Mouse (Mus musculus) midbrain, embryonic 15.5 days (tissue): ENCODE measurements at regions not wholly inside any gene's neighbourhood (a gene's known extent, or its start where the extent isn't known, plus 50 kb on each side); places are given as distances from the start of the nearest gene placed in this dataset.

Source experiments
- ATAC-seq: fragments of 200-750 bp; cut with Nextera tagmentation; replicated peaks from 2 replicates; pipeline ENCODE4 v1.8.0; 2017; ENCODE audit warnings: moderate TSS enrichment
- H3K27ac ChIP-seq: fragments of 300-500 bp; sonication (generic); 2 replicates; pipeline ENCODE4 v1.5.1; 2015; ENCODE audit warnings: mild to moderate bottlenecking, inconsistent platforms
- H3K27me3 ChIP-seq: fragments of 300-500 bp; sonication (generic); replicated peaks from 2 replicates; pipeline ENCODE4 v1.6.1; 2015; ENCODE audit warnings: inconsistent platforms
- H3K36me3 ChIP-seq: fragments of 300-500 bp; sonication (generic); replicated peaks from 2 replicates; pipeline ENCODE4 v1.6.1; 2015; ENCODE audit warnings: inconsistent platforms
- H3K4me1 ChIP-seq: fragments of 300-500 bp; sonication (generic); 2 replicates; pipeline ENCODE4 v1.6.1; 2015; ENCODE audit warnings: inconsistent platforms
- H3K4me2 ChIP-seq: fragments of 300-500 bp; sonication (generic); 2 replicates; pipeline ENCODE4 v1.6.1; 2015; ENCODE audit warnings: inconsistent platforms, mild to moderate bottlenecking, moderate library complexity
- H3K4me3 ChIP-seq: fragments of 300-500 bp; sonication (generic); 2 replicates; pipeline ENCODE4 v1.5.1; 2015; ENCODE audit warnings: mild to moderate bottlenecking, inconsistent platforms
- H3K9ac ChIP-seq: fragments of 300-500 bp; sonication (generic); 2 replicates; pipeline ENCODE4 v1.6.1; 2015; ENCODE audit warnings: mild to moderate bottlenecking, inconsistent platforms
- H3K9me3 ChIP-seq: fragments of 300-500 bp; sonication (generic); 2 replicates; pipeline ENCODE4 v1.6.1; 2016; ENCODE audit warnings: inconsistent platforms
- WGBS: fragments of 180-500 bp; shearing (Covaris S2); methylation state at CpG from one replicate; pipeline ENCODE4 v1.1.7; 2015; ENCODE audit warnings: mixed read lengths; 5-methylcytosine and 5-hydroxymethylcytosine counted together

- Histone ChIP-seq H3K4me2 (no peak overlapping the region), H3K9ac (no peak overlapping the region), H3K36me3 (no peaks in the 10 kb centered on the region), H3K4me3 (no peak overlapping the region), H3K9me3 (no peaks in the 10 kb centered on the region), H3K4me1 (peaks cover 3% of the 10 kb centered on the region), H3K27me3 (no peaks in the 10 kb centered on the region), H3K27ac (no peak overlapping the region)
- 71% methylated on average over 10 of the region's 10 CpGs for WGBS
- peak; percentile 59; the same call in 1 of the 2 replicates for ATAC-seq
These were observed 100.2 kb upstream of the Pgrmc2 start for GRCm38 (mm10) chr3:41182900-41183595.

GRCm38 (mm10) chr3:41182036-41182899 lies 99.4 kb upstream of the Pgrmc2 start:
- H3K27ac ChIP-seq = no peak overlapping the region
- no peak overlapping the region for H3K9ac ChIP-seq
- H3K4me1 ChIP-seq = peaks cover 3% of the 10 kb centered on the region
- ATAC-seq = peak; percentile 96
- no peak overlapping the region; the same call in 1 of the 2 replicates for H3K4me2 ChIP-seq
- H3K36me3 ChIP-seq = no peaks in the 10 kb centered on the region
- H3K9me3 ChIP-seq = no peaks in the 10 kb centered on the region
- WGBS = 58% methylated on average over 15 of the region's 15 CpGs
- H3K4me3 ChIP-seq = no peak overlapping the region
- no peaks in the 10 kb centered on the region for H3K27me3 ChIP-seq

GRCm38 (mm10) chr3:41181438-41181837 lies 98.6 kb upstream of the Pgrmc2 start:
- Histone ChIP-seq H3K9ac (no peak overlapping the region), H3K27ac (no peak overlapping the region), H3K4me3 (no peak overlapping the region), H3K4me1 (peaks cover 3% of the 10 kb centered on the region), H3K4me2 (no peak overlapping the region), H3K9me3 (no peaks in the 10 kb centered on the region), H3K27me3 (no peaks in the 10 kb centered on the region), H3K36me3 (no peaks in the 10 kb centered on the region)
- ATAC-seq = no peak
- WGBS = 90% methylated on average over 11 of the region's 11 CpGs

GRCm38 (mm10) chr3:41180911-41181310 lies 98.1 kb upstream of the Pgrmc2 start:
- no peak overlapping the region for H3K4me2 ChIP-seq

GRCm38 (mm10) chr3:41179037-41179880 lies 96.4 kb upstream of the Pgrmc2 start:
- Histone ChIP-seq H3K27me3 (no peaks in the 10 kb centered on the region), H3K9me3 (no peaks in the 10 kb centered on the region), H3K4me2 (no peak overlapping the region), H3K4me3 (no peak overlapping the region), H3K36me3 (no peaks in the 10 kb centered on the region), H3K4me1 (peaks cover 3% of the 10 kb centered on the region), H3K9ac (no peak overlapping the region), H3K27ac (no peak overlapping the region)
- ATAC-seq = no peak
- WGBS = 77% methylated on average over 4 of the region's 4 CpGs

More at GRCm38 (mm10) chr3:41180911-41181310, 98.1 kb upstream of the Pgrmc2 start:
- H3K27ac ChIP-seq = no peak overlapping the region
- H3K9ac ChIP-seq = no peak overlapping the region
- no peaks in the 10 kb centered on the region for H3K36me3 ChIP-seq
- no peaks in the 10 kb centered on the region for H3K9me3 ChIP-seq
- H3K4me3 ChIP-seq = no peak overlapping the region
- WGBS = 87% methylated on average over 7 of the region's 7 CpGs
- H3K27me3 ChIP-seq = no peaks in the 10 kb centered on the region
- no peak for ATAC-seq
- H3K4me1 ChIP-seq = peaks cover 3% of the 10 kb centered on the region

- no peaks in the 10 kb centered on the region for H3K4me1 ChIP-seq
- H3K4me2 ChIP-seq = no peak overlapping the region
- ATAC-seq = no peak
- H3K9ac ChIP-seq = no peak overlapping the region
- H3K27me3 ChIP-seq = no peaks in the 10 kb centered on the region
- H3K27ac ChIP-seq = no peak overlapping the region
- no peak overlapping the region for H3K4me3 ChIP-seq
- H3K36me3 ChIP-seq = no peaks in the 10 kb centered on the region
- no peaks in the 10 kb centered on the region for H3K9me3 ChIP-seq
These were observed 94.3 kb upstream of the Pgrmc2 start for GRCm38 (mm10) chr3:41177124-41177523.

- WGBS = 79% methylated on average over 3 of the region's 3 CpGs
- ATAC-seq = no peak
- Histone ChIP-seq H3K4me2 (no peak overlapping the region), H3K36me3 (no peaks in the 10 kb centered on the region), H3K27ac (no peak overlapping the region), H3K9ac (no peak overlapping the region), H3K27me3 (no peaks in the 10 kb centered on the region), H3K9me3 (no peaks in the 10 kb centered on the region), H3K4me3 (no peak overlapping the region), H3K4me1 (no peaks in the 10 kb centered on the region)
These were observed 92.5 kb upstream of the Pgrmc2 start for GRCm38 (mm10) chr3:41175356-41175755.

GRCm38 (mm10) chr3:41173561-41173960 lies 90.7 kb upstream of the Pgrmc2 start:
- Histone ChIP-seq H3K36me3 (no peaks in the 10 kb centered on the region), H3K9ac (no peak overlapping the region), H3K4me2 (no peak overlapping the region), H3K4me3 (no peak overlapping the region), H3K9me3 (no peaks in the 10 kb centered on the region), H3K27ac (no peak overlapping the region), H3K4me1 (no peaks in the 10 kb centered on the region), H3K27me3 (no peaks in the 10 kb centered on the region)
- 50% methylated on average over 6 of the region's 6 CpGs for WGBS
- no peak for ATAC-seq

- Histone ChIP-seq H3K9ac (no peak overlapping the region), H3K4me1 (no peaks in the 10 kb centered on the region), H3K4me3 (no peak overlapping the region), H3K4me2 (no peak overlapping the region), H3K9me3 (no peaks in the 10 kb centered on the region), H3K36me3 (no peaks in the 10 kb centered on the region), H3K27me3 (no peaks in the 10 kb centered on the region), H3K27ac (no peak overlapping the region)
- 76% methylated on average over 11 of the region's 11 CpGs for WGBS
- no peak for ATAC-seq
These were observed 89.7 kb upstream of the Pgrmc2 start for GRCm38 (mm10) chr3:41172306-41173215.

- H3K27ac ChIP-seq = no peak overlapping the region
- no peak overlapping the region for H3K4me2 ChIP-seq
- H3K9me3 ChIP-seq = no peaks in the 10 kb centered on the region
- ATAC-seq = no peak
- H3K9ac ChIP-seq = no peak overlapping the region
- no peak overlapping the region for H3K4me3 ChIP-seq
- H3K4me1 ChIP-seq = no peaks in the 10 kb centered on the region
- H3K27me3 ChIP-seq = no peaks in the 10 kb centered on the region
- 91% methylated on average over 4 of the region's 4 CpGs for WGBS
- no peaks in the 10 kb centered on the region for H3K36me3 ChIP-seq
These were observed 88.9 kb upstream of the Pgrmc2 start for GRCm38 (mm10) chr3:41171772-41172171.

- H3K4me1 ChIP-seq = no peaks in the 10 kb centered on the region
- ATAC-seq = no peak
- H3K27ac ChIP-seq = no peak overlapping the region
- H3K27me3 ChIP-seq = no peaks in the 10 kb centered on the region
- no peaks in the 10 kb centered on the region for H3K9me3 ChIP-seq
- 86% methylated on average over 4 of the region's 4 CpGs for WGBS
- H3K4me3 ChIP-seq = no peak overlapping the region
- H3K9ac ChIP-seq = no peak overlapping the region
- no peaks in the 10 kb centered on the region for H3K36me3 ChIP-seq
- H3K4me2 ChIP-seq = no peak overlapping the region
These were observed 88.5 kb upstream of the Pgrmc2 start for GRCm38 (mm10) chr3:41171310-41171709.
